Mouse (Mus musculus) intestine, postnatal 0 days (tissue): ENCODE data around the gene Prdm16. TPM values are rescaled to one million over a fixed set of nuclear protein-coding genes. Genes with fewer than 3 reads are reported as not detected.

Experiments used
- ATAC-seq: fragments of 200-750 bp; cut with Nextera tagmentation; 2 replicates; pipeline ENCODE4 v1.8.0; 2017; ENCODE audit warnings: mild to moderate bottlenecking, moderate TSS enrichment, moderate library complexity
- H3K27ac ChIP-seq: fragments of 300-500 bp; sonication (generic); 2 replicates; pipeline ENCODE4 v1.5.1; 2014; ENCODE audit warnings: mild to moderate bottlenecking, low read depth, low read length, moderate library complexity
- H3K27me3 ChIP-seq: fragments of 300-500 bp; sonication (generic); replicated peaks from 2 replicates; pipeline ENCODE4 v1.6.1; 2014; ENCODE audit warnings: low read length, mixed read lengths; ENCODE audit not compliant: control insufficient read depth, insufficient read depth
- H3K36me3 ChIP-seq: fragments of 300-500 bp; sonication (generic); 2 replicates; pipeline ENCODE4 v1.6.1; 2014; ENCODE audit warnings: mild to moderate bottlenecking, moderate library complexity; ENCODE audit not compliant: control insufficient read depth, insufficient read depth
- H3K4me1 ChIP-seq: fragments of 300-500 bp; sonication (generic); replicated peaks from 2 replicates; pipeline ENCODE4 v1.6.1; 2014; ENCODE audit warnings: antibody characterized with exemption, low read length, mixed read lengths; ENCODE audit not compliant: control insufficient read depth, insufficient read depth
- H3K4me2 ChIP-seq: fragments of 300-500 bp; sonication (generic); replicated peaks from 2 replicates; pipeline ENCODE4 v1.6.1; 2014; ENCODE audit warnings: low read depth, mild to moderate bottlenecking, moderate library complexity
- H3K4me3 ChIP-seq: fragments of 300-500 bp; sonication (generic); 2 replicates; pipeline ENCODE4 v1.5.1; 2014; ENCODE audit warnings: low read depth, low read length
- H3K9ac ChIP-seq: fragments of 300-500 bp; sonication (generic); 2 replicates; pipeline ENCODE4 v1.6.1; 2014; ENCODE audit warnings: mild to moderate bottlenecking, low read depth, low read length
- H3K9me3 ChIP-seq: fragments of 300-500 bp; sonication (generic); 2 replicates; pipeline ENCODE4 v1.6.1; 2016; ENCODE audit warnings: mixed run types; ENCODE audit not compliant: control insufficient read depth
- CTCF ChIP-seq: sonication (generic); IDR thresholded peaks from 2 replicates; pipeline ENCODE4 v1.5.1; 2016; ENCODE audit warnings: low read depth, mild to moderate bottlenecking, control low read depth, antibody characterized with exemption, moderate library complexity
- WGBS: fragments of 180-500 bp; shearing (Covaris S2); extraction: QIAGEN DNeasy Blood & Tissue Kit; methylation state at CpG from one replicate; pipeline ENCODE4 v1.1.7; 2014; 5-methylcytosine and 5-hydroxymethylcytosine counted together
- polyA plus RNA-seq: library from polyadenylated mRNA; unstranded; fragments of >200 nt; fragmentation: Nextera tagmentation; extraction: Ambion mirVana; gene quantifications from 2 replicates; pipeline ENCODE4 v1.2.1, GENCODE M21; 2015

The Prdm16 gene
- polyA plus RNA-seq, 1 experiment from 2014 or later: 9.0 TPM

- WGBS: 61% methylated on average over 9 of the region's 9 CpGs
- H3K27me3 ChIP-seq: no peaks in the 10 kb centered on the region
- no peaks in the 10 kb centered on the region for H3K9me3 ChIP-seq
- H3K4me2 ChIP-seq: peak overlapping the region; percentile 64; the same call in 1 of the 2 replicates
- no peak overlapping the region for H3K4me3 ChIP-seq
- no peaks in the 10 kb centered on the region for H3K36me3 ChIP-seq
- H3K4me1 ChIP-seq: peaks cover 25% of the 10 kb centered on the region
- no peak for ATAC-seq
- H3K27ac ChIP-seq: no peak overlapping the region
- no peak overlapping the region for H3K9ac ChIP-seq
- no peak for TF ChIP-seq CTCF
These were observed 136.0 kb downstream of the Prdm16 start for GRCm38 (mm10) chr4:154500695-154501094.

GRCm38 (mm10) chr4:154499701-154500523, 136.8 kb downstream of the Prdm16 start:
- ATAC-seq: no peak
- peaks cover 27% of the 10 kb centered on the region for H3K4me1 ChIP-seq
- 18% methylated on average over 29 of the region's 29 CpGs for WGBS
- no peaks in the 10 kb centered on the region for H3K36me3 ChIP-seq
- peak overlapping the region; percentile 64 for H3K4me2 ChIP-seq
- H3K4me3 ChIP-seq: peak overlapping the region; percentile 14
- no peaks in the 10 kb centered on the region for H3K9me3 ChIP-seq
- peak; percentile 26 for TF ChIP-seq CTCF
- H3K9ac ChIP-seq: peak overlapping the region; percentile 22; the same call in 1 of the 2 replicates
- peak overlapping the region; percentile 64 for H3K27ac ChIP-seq
- no peaks in the 10 kb centered on the region for H3K27me3 ChIP-seq

GRCm38 (mm10) chr4:154497423-154498175, 139.1 kb downstream of the Prdm16 start:
- WGBS: 45% methylated on average over 4 of the region's 4 CpGs
- H3K36me3 ChIP-seq: no peaks in the 10 kb centered on the region
- H3K4me3 ChIP-seq: no peak overlapping the region
- no peak overlapping the region for H3K9ac ChIP-seq
- H3K9me3 ChIP-seq: no peaks in the 10 kb centered on the region
- no peaks in the 10 kb centered on the region for H3K27me3 ChIP-seq
- peak overlapping the region; percentile 73 for H3K27ac ChIP-seq
- no peak for TF ChIP-seq CTCF
- peaks cover 27% of the 10 kb centered on the region for H3K4me1 ChIP-seq
- peak; percentile 26 for ATAC-seq
- H3K4me2 ChIP-seq: no peak overlapping the region; the same call in 1 of the 2 replicates

- no peak overlapping the region for H3K9ac ChIP-seq
- H3K4me1 ChIP-seq: peaks cover 27% of the 10 kb centered on the region
- no peaks in the 10 kb centered on the region for H3K36me3 ChIP-seq
- H3K27ac ChIP-seq: peak overlapping the region; percentile 73
- peak overlapping the region; percentile 25; the same call in 1 of the 2 replicates for H3K4me2 ChIP-seq
- H3K9me3 ChIP-seq: no peaks in the 10 kb centered on the region
- peak; percentile 85 for ATAC-seq
- no peaks in the 10 kb centered on the region for H3K27me3 ChIP-seq
- H3K4me3 ChIP-seq: no peak overlapping the region
- TF ChIP-seq CTCF: no peak
- 6% methylated on average over 7 of the region's 7 CpGs for WGBS
These were observed 139.7 kb downstream of the Prdm16 start for GRCm38 (mm10) chr4:154496991-154497390.

GRCm38 (mm10) chr4:154496522-154496921, 140.2 kb downstream of the Prdm16 start:
- WGBS: 45% methylated on average over 5 of the region's 5 CpGs
- TF ChIP-seq CTCF: no peak
- no peaks in the 10 kb centered on the region for H3K27me3 ChIP-seq
- H3K9ac ChIP-seq: no peak overlapping the region
- no peak overlapping the region for H3K4me3 ChIP-seq
- H3K4me1 ChIP-seq: peaks cover 27% of the 10 kb centered on the region
- H3K9me3 ChIP-seq: no peaks in the 10 kb centered on the region
- no peaks in the 10 kb centered on the region for H3K36me3 ChIP-seq
- ATAC-seq: peak; percentile 70
- H3K4me2 ChIP-seq: peak overlapping the region; percentile 25; the same call in 1 of the 2 replicates
- peak overlapping the region; percentile 73 for H3K27ac ChIP-seq

- no peak overlapping the region for H3K4me3 ChIP-seq
- H3K4me2 ChIP-seq: no peak overlapping the region
- no peaks in the 10 kb centered on the region for H3K9me3 ChIP-seq
- no peak for TF ChIP-seq CTCF
- ATAC-seq: no peak
- no peaks in the 10 kb centered on the region for H3K36me3 ChIP-seq
- 22% methylated on average over 4 of the region's 4 CpGs for WGBS
- 0 out of 2 replicates have a peak overlapping the region, but pooled peaks have one; percentile 23 for H3K27ac ChIP-seq
- no peak overlapping the region for H3K9ac ChIP-seq
- no peaks in the 10 kb centered on the region for H3K27me3 ChIP-seq
- H3K4me1 ChIP-seq: peaks cover 23% of the 10 kb centered on the region
These were observed 142.7 kb downstream of the Prdm16 start for GRCm38 (mm10) chr4:154493996-154494395.
